In the genomic region with DNA sequence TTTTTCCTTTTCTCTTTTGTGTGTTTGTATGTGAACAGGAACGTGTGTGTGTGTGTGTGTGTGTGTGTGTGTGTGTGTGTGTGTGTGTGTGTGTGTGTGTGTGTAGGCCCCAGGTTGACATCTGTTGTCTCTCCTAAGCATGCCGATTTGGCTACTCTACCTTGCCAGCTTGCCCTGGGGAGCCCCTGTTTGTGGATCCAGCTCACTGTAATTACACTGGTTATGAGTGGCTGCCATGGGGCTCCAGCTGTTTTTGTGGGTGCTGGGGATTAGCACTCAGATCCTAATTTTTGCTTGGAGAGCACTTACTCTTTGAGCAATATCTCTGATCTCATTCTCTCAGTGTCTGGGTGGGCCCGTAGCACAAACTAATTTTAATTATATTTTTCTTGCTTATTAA, we compare ENCODE assay signal across 13 mouse cellular contexts. TPM values are rescaled to one million over a fixed set of nuclear protein-coding genes. Genes with fewer than 3 reads are reported as not detected.
"Had no signal": no experiment of that assay in that cellular context is flagged by ENCODE, and none has a peak within 500 bp of the region (broad histone marks: within the 10 kb centered on the region; RNA-seq: fewer than 3 reads in every experiment).

No protein-coding gene starts in this region.

- DNase-seq: gastrocnemius, adult 2 months; gastrocnemius, postnatal 10 days; gastrocnemius, postnatal 25 days; heart, adult 2 months; heart, postnatal 4 days; kidney, adult 18-20 months; kidney, adult 8-10 months; kidney, postnatal 10 days; kidney, postnatal 25 days; kidney, postnatal 4 days; liver; liver, embryonic 13.5 days had no signal

RNA-seq across cellular contexts. Expression of a gene that starts 32.6 kb away (rescaled TPM):
- total RNA-seq: granulocyte monocyte progenitor cell, adult 5-6 weeks had no signal
